Mouse (Mus musculus) midbrain, embryonic 11.5 days (tissue): ENCODE data around the gene Rbfox1. TPM values are rescaled to one million over a fixed set of nuclear protein-coding genes. Genes with fewer than 3 reads are reported as not detected.
A peak's percentile ranks its signal among the peaks of the same experiment; 100 is the strongest.

Experiments
- ATAC-seq: fragments of 200-750 bp; cut with Nextera tagmentation; 2 replicates; pipeline ENCODE4 v1.8.0; 2017; ENCODE audit warnings: moderate TSS enrichment, moderate library complexity; ENCODE audit not compliant: low FRiP score
- DNase-seq: peaks from one replicate; pipeline ENCODE4 v3.0.0; 2015; ENCODE audit warnings: low spot score; ENCODE audit errors: missing footprints
- H3K27ac ChIP-seq: fragments of 300-500 bp; sonication (generic); 2 replicates; pipeline ENCODE4 v1.5.1; 2014; ENCODE audit warnings: low read depth, low read length
- H3K27me3 ChIP-seq: fragments of 300-500 bp; sonication (generic); 2 replicates; pipeline ENCODE4 v1.6.1; 2014; ENCODE audit warnings: mild to moderate bottlenecking, low read length, moderate library complexity, mixed read lengths; ENCODE audit not compliant: control insufficient read depth, insufficient read depth
- H3K36me3 ChIP-seq: fragments of 300-500 bp; sonication (generic); 2 replicates; pipeline ENCODE4 v1.6.1; 2014; ENCODE audit warnings: mild to moderate bottlenecking, low read length, moderate library complexity, mixed read lengths; ENCODE audit not compliant: control insufficient read depth, insufficient read depth
- H3K4me1 ChIP-seq: fragments of 300-500 bp; sonication (generic); 2 replicates; pipeline ENCODE4 v1.6.1; 2014; ENCODE audit warnings: low read length; ENCODE audit not compliant: control insufficient read depth, insufficient read depth
- H3K4me2 ChIP-seq: fragments of 300-500 bp; sonication (generic); 2 replicates; pipeline ENCODE4 v1.6.1; 2014; ENCODE audit warnings: mild to moderate bottlenecking, moderate library complexity
- H3K4me3 ChIP-seq: fragments of 300-500 bp; sonication (generic); 2 replicates; pipeline ENCODE4 v1.5.1; 2014; ENCODE audit warnings: low read depth, low read length
- H3K9ac ChIP-seq: fragments of 300-500 bp; sonication (generic); 2 replicates; pipeline ENCODE4 v1.6.1; 2014; ENCODE audit warnings: low read length
- H3K9me3 ChIP-seq: fragments of 300-500 bp; sonication (generic); 2 replicates; pipeline ENCODE4 v1.6.1; 2016; ENCODE audit warnings: low read length; ENCODE audit not compliant: control insufficient read depth
- WGBS: fragments of 180-500 bp; shearing (Covaris S2); extraction: QIAGEN DNeasy Blood & Tissue Kit; methylation state at CpG from one replicate; pipeline ENCODE4 v1.1.7; 2014; 5-methylcytosine and 5-hydroxymethylcytosine counted together
- polyA plus RNA-seq: library from polyadenylated mRNA; unstranded; fragments of >200 nt; fragmentation: Nextera tagmentation; extraction: Ambion mirVana; gene quantifications from 2 replicates; pipeline ENCODE4 v1.2.1, GENCODE M21; 2014

Rbfox1 gene
- polyA plus RNA-seq, 1 experiment from 2014 or later = 6.1 TPM

DNA sequence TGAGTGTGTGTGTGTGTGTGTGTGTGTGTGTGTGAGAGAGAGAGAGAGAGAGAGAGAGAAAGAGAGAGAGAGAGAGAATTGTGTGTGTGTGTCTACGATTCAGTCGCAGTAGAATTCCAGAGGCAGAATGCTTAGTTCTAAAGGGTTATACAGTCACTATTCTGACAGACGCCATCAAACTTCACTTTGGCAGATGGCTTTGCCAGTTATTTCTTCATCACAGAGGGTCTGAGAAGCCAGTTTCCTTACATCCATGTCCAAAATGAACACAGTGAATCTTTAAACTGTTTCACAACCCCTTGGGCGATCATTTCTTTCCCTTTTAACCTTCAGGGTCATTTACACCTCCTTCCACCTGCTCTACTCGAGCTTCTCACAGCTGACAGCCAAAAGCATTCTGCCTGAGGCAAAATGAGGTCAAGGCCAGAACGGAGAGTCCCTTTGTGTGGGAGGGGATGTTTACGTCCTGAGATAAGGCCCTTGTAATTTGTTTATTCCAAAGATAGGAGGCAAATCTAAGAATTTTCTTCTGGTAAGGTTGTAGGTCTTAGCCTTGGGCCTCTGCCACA, 1209.1 kb downstream of the Rbfox1 start:
- ATAC-seq (no peak), DNase-seq (peak; percentile 45)
- no peak overlapping the region for H3K4me3 ChIP-seq
- no peaks in the 10 kb centered on the region for H3K9me3 ChIP-seq
- H3K27ac ChIP-seq = no peak overlapping the region
- no peaks in the 10 kb centered on the region for H3K4me1 ChIP-seq
- no peaks in the 10 kb centered on the region for H3K27me3 ChIP-seq
- no peak overlapping the region for H3K9ac ChIP-seq
- WGBS = 80% methylated on average over 7 of the region's 7 CpGs
- no peak overlapping the region for H3K4me2 ChIP-seq
- H3K36me3 ChIP-seq = no peaks in the 10 kb centered on the region

DNA sequence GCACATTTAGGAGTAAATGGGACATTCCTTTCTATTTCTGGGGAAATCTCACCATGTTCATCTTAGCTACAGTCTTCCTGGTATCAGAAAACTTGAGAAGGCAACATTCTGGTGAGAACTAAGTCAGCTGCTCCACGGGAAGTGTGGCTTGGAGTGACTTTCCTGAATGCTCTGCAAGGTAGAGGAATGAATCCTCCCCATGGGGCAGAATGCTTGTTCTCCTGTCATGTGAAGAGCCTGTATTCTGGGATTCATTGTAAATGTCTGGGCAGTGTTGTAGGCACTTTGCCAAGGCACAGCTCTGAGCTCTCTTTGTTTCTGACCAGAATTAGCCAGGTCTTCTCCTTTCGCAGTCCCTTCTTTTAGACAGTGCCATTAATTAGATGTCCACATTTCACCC, 1211.9 kb downstream of the Rbfox1 start:
- no peak overlapping the region for H3K9ac ChIP-seq
- no peaks in the 10 kb centered on the region for H3K27me3 ChIP-seq
- DNase-seq = peak; percentile 28
- H3K27ac ChIP-seq = no peak overlapping the region
- H3K9me3 ChIP-seq = no peaks in the 10 kb centered on the region
- 86% methylated on average over 2 of the region's 2 CpGs for WGBS
- no peak overlapping the region for H3K4me2 ChIP-seq
- H3K36me3 ChIP-seq = no peaks in the 10 kb centered on the region
- no peak for ATAC-seq
- H3K4me3 ChIP-seq = no peak overlapping the region
- no peaks in the 10 kb centered on the region for H3K4me1 ChIP-seq

DNA sequence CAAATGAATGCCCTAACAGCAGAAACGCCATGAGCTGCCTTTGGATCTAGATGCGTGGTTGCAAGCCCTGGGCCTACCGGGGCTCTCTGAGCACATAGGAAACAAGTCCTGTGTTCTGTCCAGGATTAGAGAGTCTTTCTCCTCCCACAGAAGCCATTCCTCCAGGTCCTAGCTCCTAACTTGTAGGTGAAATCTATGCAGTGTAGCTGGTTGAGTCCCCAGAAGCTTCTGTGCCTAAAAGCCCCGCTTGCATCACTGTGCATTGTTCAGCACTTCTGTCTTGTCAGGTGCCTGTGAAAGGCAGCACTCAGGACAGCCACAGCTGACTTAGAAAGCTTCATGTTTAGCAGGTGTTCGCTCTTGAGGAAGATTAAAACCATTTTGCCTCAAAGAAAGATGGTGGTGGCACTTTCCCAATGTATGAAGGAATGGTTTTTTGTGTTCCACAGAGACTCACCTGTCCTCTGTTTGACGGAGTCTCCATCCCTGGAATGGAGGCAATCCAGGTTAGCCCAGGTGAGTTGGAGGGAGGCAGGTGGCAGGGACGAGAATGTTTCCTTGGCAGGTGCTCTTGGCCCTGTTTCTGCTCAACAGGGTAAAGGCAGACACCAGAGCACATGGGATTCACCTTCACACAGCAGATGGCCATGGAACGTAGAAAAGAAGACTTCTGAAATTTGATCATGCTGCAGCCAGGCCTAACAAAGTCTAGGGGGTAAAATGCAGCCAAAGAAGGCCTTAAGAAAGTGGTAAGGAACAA, 1213.0 kb downstream of the Rbfox1 start:
- ATAC-seq = no peak
- Histone ChIP-seq H3K36me3 (no peaks in the 10 kb centered on the region), H3K4me2 (no peak overlapping the region), H3K9ac (no peak overlapping the region), H3K27ac (no peak overlapping the region), H3K4me3 (no peak overlapping the region), H3K9me3 (no peaks in the 10 kb centered on the region), H3K4me1 (no peaks in the 10 kb centered on the region), H3K27me3 (no peaks in the 10 kb centered on the region)
- WGBS = 90% methylated on average over 8 of the region's 8 CpGs
- peak; percentile 74 for DNase-seq

GRCm38 (mm10) chr16:7099506-7100300, 1214.5 kb downstream of the Rbfox1 start:
- no peak overlapping the region for H3K27ac ChIP-seq
- DNase-seq (peak; percentile 31), ATAC-seq (no peak)
- no peaks in the 10 kb centered on the region for H3K27me3 ChIP-seq
- H3K36me3 ChIP-seq = no peaks in the 10 kb centered on the region
- WGBS = 83% methylated on average over 11 of the region's 11 CpGs
- no peaks in the 10 kb centered on the region for H3K9me3 ChIP-seq
- no peak overlapping the region for H3K9ac ChIP-seq
- H3K4me3 ChIP-seq = no peak overlapping the region
- H3K4me1 ChIP-seq = no peaks in the 10 kb centered on the region
- no peak overlapping the region for H3K4me2 ChIP-seq

DNA sequence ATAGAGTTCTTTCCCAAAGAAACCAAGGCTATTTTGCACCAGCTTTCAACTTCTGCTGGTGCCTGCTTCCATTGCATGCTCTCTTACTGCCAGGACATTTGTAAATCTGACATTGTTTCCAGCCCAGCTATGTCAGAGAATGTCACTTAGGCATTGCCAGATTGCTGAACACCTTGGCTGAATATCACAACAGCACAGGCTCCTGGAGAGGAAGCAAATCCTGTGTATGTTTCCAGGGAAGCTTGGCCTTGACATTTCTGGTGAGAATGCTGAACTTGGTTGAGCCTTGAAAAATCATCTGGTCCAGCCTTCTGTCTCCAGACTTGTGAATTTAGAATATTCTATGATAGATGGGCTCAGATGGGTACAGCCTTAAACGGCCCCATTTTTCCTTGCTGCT, 1217.3 kb downstream of the Rbfox1 start:
- Histone ChIP-seq H3K4me2 (no peak overlapping the region), H3K4me3 (no peak overlapping the region), H3K4me1 (no peaks in the 10 kb centered on the region), H3K36me3 (no peaks in the 10 kb centered on the region), H3K27me3 (no peaks in the 10 kb centered on the region), H3K9ac (no peak overlapping the region), H3K9me3 (no peaks in the 10 kb centered on the region), H3K27ac (no peak overlapping the region)
- DNase-seq (no peak), ATAC-seq (no peak)
- WGBS = 90% methylated on average over 1 of the region's 1 CpGs

- Histone ChIP-seq H3K4me2 (no peak overlapping the region), H3K27ac (no peak overlapping the region), H3K9me3 (no peaks in the 10 kb centered on the region), H3K4me1 (no peaks in the 10 kb centered on the region), H3K4me3 (no peak overlapping the region), H3K27me3 (no peaks in the 10 kb centered on the region), H3K36me3 (no peaks in the 10 kb centered on the region), H3K9ac (no peak overlapping the region)
- ATAC-seq (no peak), DNase-seq (no peak)
- 87% methylated on average over 5 of the region's 5 CpGs for WGBS
Measured at GRCm38 (mm10) chr16:7103301-7103700, 1218.1 kb downstream of the Rbfox1 start.

GRCm38 (mm10) chr16:7106450-7107015, 1221.4 kb downstream of the Rbfox1 start:
- Histone ChIP-seq H3K9ac (no peak overlapping the region), H3K27me3 (no peaks in the 10 kb centered on the region), H3K4me3 (no peak overlapping the region), H3K9me3 (no peaks in the 10 kb centered on the region), H3K4me2 (no peak overlapping the region), H3K4me1 (no peaks in the 10 kb centered on the region), H3K36me3 (no peaks in the 10 kb centered on the region), H3K27ac (no peak overlapping the region)
- WGBS = 90% methylated on average over 5 of the region's 5 CpGs
- no peak for ATAC-seq
- DNase-seq = no peak

DNA sequence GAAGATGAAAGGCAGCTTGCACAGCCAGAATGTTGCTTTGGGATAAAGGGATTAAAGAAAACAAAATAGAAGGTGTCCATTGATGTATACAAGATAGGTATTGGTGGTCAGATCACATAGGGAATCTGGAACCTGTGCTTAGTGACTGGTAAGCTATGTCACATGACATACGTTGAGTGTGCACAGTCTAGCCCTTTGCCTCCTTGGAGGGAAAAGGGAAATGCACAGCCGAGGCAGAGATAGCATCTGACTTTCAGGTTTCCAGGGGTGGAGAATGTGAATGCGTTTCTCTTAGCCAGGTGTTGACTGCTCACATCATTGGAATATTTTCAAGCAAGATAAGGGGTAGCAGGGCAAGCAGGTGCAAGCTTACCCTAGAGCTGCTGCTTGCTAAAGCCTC, 1230.8 kb downstream of the Rbfox1 start:
- DNase-seq (no peak), ATAC-seq (no peak)
- Histone ChIP-seq H3K4me1 (no peaks in the 10 kb centered on the region), H3K4me2 (no peak overlapping the region), H3K4me3 (no peak overlapping the region), H3K27me3 (no peaks in the 10 kb centered on the region), H3K9me3 (no peaks in the 10 kb centered on the region), H3K27ac (no peak overlapping the region), H3K9ac (no peak overlapping the region), H3K36me3 (no peaks in the 10 kb centered on the region)
- 78% methylated on average over 3 of the region's 3 CpGs for WGBS

DNA sequence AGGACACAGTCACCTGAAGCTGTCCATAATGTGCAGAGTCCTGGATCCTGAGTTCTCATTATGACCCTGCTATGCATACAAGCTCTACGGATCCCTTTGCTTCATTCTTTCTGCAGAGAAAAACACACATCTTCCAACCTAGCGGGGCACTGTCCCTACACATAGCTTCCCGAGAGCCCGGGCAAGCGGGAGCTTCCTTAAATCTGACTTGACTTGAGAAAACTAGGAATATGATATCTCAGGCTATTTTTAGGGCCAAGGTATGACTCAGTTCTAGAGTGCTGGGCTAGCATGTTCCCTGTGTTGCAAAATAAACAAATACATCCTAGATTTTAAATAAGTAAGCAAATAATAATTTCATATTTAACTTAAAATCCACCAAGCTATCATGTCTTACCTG, 1244.4 kb downstream of the Rbfox1 start:
- no peaks in the 10 kb centered on the region for H3K4me1 ChIP-seq
- no peak for ATAC-seq
- DNase-seq = peak; percentile 44
- no peak overlapping the region for H3K4me2 ChIP-seq
- no peaks in the 10 kb centered on the region for H3K27me3 ChIP-seq
- no peak overlapping the region for H3K9ac ChIP-seq
- no peak overlapping the region for H3K27ac ChIP-seq
- H3K36me3 ChIP-seq = no peaks in the 10 kb centered on the region
- no peaks in the 10 kb centered on the region for H3K9me3 ChIP-seq
- no peak overlapping the region for H3K4me3 ChIP-seq
- WGBS = 93% methylated on average over 5 of the region's 5 CpGs
